Comparison of ENCODE assay signal across 8 mouse cellular contexts in genomic region chr8:46892511-46893273, GRCm38 (mm10).
DNase-seq lines count a peak whose midpoint lies in the region; ATAC-seq and TF ChIP-seq lines count a peak whose summit lies in the region.

No protein-coding gene starts in this region.

- no peak overlapping the region for H3K9ac ChIP-seq in forebrain, postnatal 0 days
- H3K9ac ChIP-seq in limb, embryonic 13.5 days, result peak overlapping the region; percentile 31; the same call in 1 of the 2 replicates

- no peak overlapping the region for H3K27ac ChIP-seq in forebrain, postnatal 0 days (ENCODE audit: low read depth, low read length)
- peak overlapping the region; percentile 49; the same call in 1 of the 2 replicates for H3K27ac ChIP-seq in limb, embryonic 13.5 days

- intact Hi-C loops in left cerebral cortex, postnatal 14 days (cut with DNase I), result no loop called here
- intact Hi-C loops in heart, postnatal 25 days (cut with DNase I), result no loop called here

- H3K4me1 ChIP-seq in forebrain, postnatal 0 days (ENCODE audit: insufficient read depth), result no peaks in the 10 kb centered on the region
- H3K4me1 ChIP-seq in limb, embryonic 13.5 days, result peaks cover 22% of the 10 kb centered on the region

- WGBS in forebrain, postnatal 0 days, result 53% methylated on average over 22 of the region's 22 CpGs
- WGBS in limb, embryonic 13.5 days, result 27% methylated on average over 22 of the region's 22 CpGs

- no peaks in the 10 kb centered on the region for H3K27me3 ChIP-seq in forebrain, postnatal 0 days (ENCODE audit: insufficient read depth, low read length)
- H3K27me3 ChIP-seq in limb, embryonic 13.5 days, result no peaks in the 10 kb centered on the region

- no peaks in the 10 kb centered on the region for H3K9me3 ChIP-seq in forebrain, postnatal 0 days (ENCODE audit: low read length)
- H3K9me3 ChIP-seq in limb, embryonic 13.5 days, result no peaks in the 10 kb centered on the region

- H3K4me2 ChIP-seq in forebrain, postnatal 0 days (ENCODE audit: low read depth), result 0 out of 2 replicates have a peak overlapping the region, but pooled peaks have one; percentile 10
- H3K4me2 ChIP-seq in limb, embryonic 13.5 days (replicated peaks), result peak overlapping the region; percentile 56

- peak; percentile 31 to 40 for DNase-seq in left cerebral cortex, postnatal 14 days (ENCODE audit: low spot score in 2 of 2)
- DNase-seq in left cerebral cortex, adult 18-20 months (ENCODE audit: low spot score in 2 of 2), result no peak
- peak; percentile 10 for DNase-seq in cerebellum, adult 11-12 months
- peak; percentile 72 for DNase-seq in forebrain, postnatal 0 days
- peak; percentile 59 for DNase-seq in heart, postnatal 25 days (ENCODE audit: low spot score)
- no peak for DNase-seq in thymus, postnatal 14 days

- H3K36me3 ChIP-seq in forebrain, postnatal 0 days (ENCODE audit: insufficient read depth), result no peaks in the 10 kb centered on the region
- no peaks in the 10 kb centered on the region for H3K36me3 ChIP-seq in limb, embryonic 13.5 days

- no peak overlapping the region for H3K4me3 ChIP-seq in forebrain, postnatal 0 days (ENCODE audit: low read depth, low read length)
- H3K4me3 ChIP-seq in limb, embryonic 13.5 days, result peak overlapping the region; percentile 13; the same call in 1 of the 2 replicates

- peak; percentile 80 for ATAC-seq in forebrain, postnatal 0 days
- peak; percentile 87 for ATAC-seq in limb, embryonic 13.5 days (ENCODE audit: low FRiP score, low read depth)
- 0 out of 2 replicates have a peak, but pooled peaks have one; percentile 21 for ATAC-seq in neutrophil, adult 5-6 weeks (ENCODE audit: extremely low read depth, insufficient number of reproducible peaks, low FRiP score, poor library complexity, severe bottlenecking)

- TF ChIP-seq CTCF in forebrain, postnatal 0 days (IDR thresholded peaks at IDR 0.05; ENCODE audit: low read depth), result no peak

Comparison
In these comparisons a context has a peak if more than half of its experiments do, and no peak if none do; other contexts are left out.
1. DNase-seq: peak in left cerebral cortex, postnatal 14 days (2 of 2), cerebellum, adult 11-12 months (single experiment), forebrain, postnatal 0 days (single experiment) and heart, postnatal 25 days (single experiment); none in left cerebral cortex, adult 18-20 months (0 of 2) and thymus, postnatal 14 days (single experiment).
2. ATAC-seq: peak in every context shown above with its lines; median percentile 87 in limb, embryonic 13.5 days; 80 in forebrain, postnatal 0 days; 21 in neutrophil, adult 5-6 weeks.